Mouse (Mus musculus) spleen, postnatal 14 days (tissue): ENCODE results near the gene Pigr.

ENCODE experiments used
- DNase-seq, 2 experiments: peaks; one replicate each; pipeline ENCODE4 v3.0.0; 2021 to 2022; ENCODE audit warnings: low spot score in 2 of 2

The Pigr gene

DNA sequence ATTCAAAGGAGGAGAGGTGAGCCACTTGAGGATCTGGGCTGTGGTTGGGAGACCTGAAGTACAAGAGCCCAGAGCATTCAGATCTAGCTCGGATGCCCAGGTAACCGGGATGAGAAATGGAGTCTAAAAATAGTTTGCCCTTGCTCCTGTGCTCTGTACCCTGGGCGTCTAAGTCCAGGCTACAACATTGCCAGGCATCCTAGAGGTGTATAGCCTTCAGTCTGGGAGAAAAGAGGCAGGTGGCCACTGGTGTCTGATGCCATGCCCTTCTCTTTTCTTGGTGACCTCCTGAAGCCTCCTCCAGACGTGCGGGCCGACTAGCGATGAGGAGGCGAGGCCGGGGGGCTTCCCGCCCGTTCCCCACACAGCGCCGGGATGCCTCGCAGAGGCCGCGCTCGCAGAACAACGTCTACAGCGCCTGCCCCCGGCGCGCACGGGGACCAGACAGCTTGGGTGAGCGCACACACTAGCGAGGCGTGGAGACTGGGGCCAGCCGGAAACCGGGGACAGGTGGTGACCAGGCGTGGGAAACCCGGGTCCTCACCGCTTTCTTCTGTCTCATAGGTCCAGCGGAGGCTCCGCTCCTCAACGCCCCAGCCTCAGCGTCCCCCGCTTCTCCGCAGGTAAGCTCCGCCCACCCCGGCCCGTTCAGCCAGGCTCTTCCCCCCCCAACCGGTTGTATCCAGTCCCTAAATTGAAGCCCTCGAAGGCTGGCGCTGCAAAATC lies 51.6 kb downstream of the Pigr start:
- no peak for DNase-seq

DNA sequence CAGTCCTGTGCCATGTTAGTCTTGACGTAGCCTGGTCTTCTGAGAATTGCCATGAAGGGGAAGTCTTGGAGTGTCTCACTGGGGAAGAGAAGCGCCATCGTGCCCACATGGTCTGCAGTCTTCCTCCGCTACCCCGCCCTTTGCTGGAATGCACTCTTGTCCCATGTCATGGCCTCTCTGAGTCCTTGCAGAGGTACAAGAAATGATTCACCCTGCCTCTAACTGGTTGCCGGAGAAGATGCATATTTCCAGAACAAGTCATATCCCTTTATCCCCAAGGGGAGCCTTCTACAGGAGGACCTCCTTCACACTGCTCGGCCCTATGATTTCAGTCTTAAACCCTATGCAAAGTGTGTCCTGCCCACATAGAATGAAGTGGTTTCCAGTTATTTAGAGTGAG lies 53.4 kb downstream of the Pigr start:
- no peak for DNase-seq

DNA sequence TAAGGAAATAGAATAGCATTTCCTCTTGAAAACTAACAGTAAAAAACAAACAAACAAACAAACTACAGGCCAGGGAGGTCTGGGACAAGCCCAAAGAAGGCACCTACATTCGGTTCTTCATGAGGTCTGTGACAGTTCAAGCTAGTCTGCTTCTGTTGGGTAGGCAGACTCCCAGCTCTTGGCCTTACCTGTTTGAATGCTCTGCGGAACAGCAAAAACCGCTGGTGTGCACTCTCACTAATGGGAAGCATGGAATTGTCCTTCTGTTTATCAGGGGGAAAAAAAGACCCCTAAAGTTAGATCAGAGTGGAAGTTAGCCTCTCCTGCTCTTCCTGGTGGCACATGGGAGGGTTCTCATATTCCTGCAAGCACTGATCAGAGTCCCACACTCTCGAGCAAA lies 56.7 kb downstream of the Pigr start:
- DNase-seq = no peak

DNA sequence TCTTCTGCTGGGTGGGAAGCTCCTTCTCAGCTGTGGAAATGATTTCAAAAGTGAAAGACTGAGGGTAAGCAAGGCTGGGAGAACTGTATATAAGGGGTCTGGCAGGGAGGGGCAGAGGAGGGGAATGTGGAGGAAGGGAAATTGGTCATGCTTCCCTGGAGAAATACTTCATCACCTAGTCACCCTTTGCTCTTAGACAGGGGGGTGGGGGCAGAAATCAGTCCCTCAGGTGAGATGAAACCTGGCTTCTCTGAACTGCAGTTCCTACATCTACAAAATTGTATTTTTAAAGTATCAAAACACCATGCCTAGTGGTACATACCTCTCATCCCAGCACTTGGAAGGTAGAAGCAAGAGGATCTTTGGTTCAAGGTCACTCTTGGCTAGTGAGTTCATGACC lies 60.9 kb downstream of the Pigr start, which contains the start of gene Il24:
TSS of gene Il24 (minus strand) at position 101 of the 400 bp plus-strand sequence.
- DNase-seq = no peak

DNA sequence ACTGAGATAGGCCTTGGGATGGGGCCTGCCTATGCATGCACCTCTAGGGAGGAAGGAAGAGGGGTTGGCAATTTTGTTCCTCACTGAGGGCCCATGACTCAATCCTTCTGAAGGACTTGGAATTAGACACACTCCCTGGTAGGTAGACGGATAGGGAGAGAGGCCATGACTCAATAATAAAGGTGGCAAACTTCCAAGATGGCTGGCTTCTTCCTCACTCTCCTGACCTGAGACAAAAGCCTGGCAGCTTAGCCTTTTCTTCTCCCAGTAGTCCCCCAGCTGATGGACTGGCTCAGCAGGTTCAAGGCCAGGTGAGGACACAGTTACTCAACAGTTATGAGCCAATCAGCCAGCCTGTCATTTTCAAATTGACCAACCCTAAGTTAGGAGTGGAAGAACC lies 66.0 kb downstream of the Pigr start:
- DNase-seq = no peak

DNA sequence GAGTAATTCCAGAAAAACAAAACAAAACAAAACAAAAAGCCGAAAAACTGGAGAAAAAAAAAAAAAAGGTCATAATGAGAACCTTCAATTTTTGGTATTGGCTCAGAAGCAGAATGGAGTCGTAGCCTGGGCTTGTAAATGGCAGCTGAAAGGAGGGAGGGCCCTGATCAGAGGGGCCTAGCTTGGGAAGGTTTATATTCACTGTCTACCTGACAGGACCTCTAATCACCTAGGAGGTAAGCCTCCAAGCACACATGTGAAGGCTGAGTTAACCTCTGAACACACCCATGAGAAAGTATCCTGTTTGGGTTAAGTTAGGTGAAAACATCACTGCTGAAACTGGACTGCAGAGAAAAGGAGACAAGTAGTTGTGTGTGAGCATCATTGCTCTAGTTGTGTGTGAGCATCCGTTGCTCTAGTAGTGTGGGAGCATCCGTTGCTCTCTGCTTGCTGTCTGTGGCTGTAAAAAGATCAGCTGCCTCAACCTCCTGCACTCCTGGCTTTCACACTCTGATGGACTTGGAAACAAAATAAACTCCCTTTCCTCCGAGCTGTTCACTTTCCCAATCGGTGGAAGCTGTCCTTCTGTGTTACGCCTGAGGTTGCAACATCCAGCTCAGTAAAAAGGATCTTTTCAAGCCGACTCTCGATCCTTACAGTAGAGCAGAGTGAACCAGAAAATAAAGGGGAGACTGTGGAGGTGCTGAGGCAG lies 67.0 kb downstream of the Pigr start:
- DNase-seq = no peak

DNA sequence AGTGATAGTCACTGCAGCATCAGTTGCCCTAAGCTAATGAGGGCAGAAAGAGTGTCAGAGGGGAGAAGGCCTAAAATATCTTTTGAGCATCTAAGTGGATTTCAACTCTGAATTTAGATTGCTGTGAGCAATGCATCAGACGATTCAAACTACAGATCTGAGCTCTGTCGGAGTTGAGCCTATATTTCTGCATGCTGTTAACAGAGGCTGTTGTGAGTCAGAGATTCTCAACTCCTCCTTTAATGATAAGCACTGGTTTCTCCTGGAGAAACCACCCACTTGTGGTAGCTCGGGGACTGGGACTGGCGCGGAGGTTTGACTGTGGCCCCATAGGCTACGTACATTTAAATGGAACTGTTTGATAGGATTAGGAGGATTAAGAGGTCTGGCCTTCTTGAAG lies 68.0 kb downstream of the Pigr start:
- DNase-seq = no peak
